Mouse (Mus musculus) ovary, adult 2 months (tissue): ENCODE results near the gene 6430531B16Rik. TPM values are rescaled to one million over a fixed set of nuclear protein-coding genes. Genes with fewer than 3 reads are reported as not detected.

Experiments used
- polyA plus RNA-seq: library from polyadenylated mRNA; depleted of rRNA; stranded (reverse); fragments of >200 nt; gene quantifications from 2 replicates; pipeline ENCODE4 v1.2.3, GENCODE M21; 2012; rRNA removed

6430531B16Rik gene
- 5.4 and 5.9 TPM in 2 replicates for polyA plus RNA-seq

GRCm38 (mm10) chr7:139978278-139978892, at the start of gene 6430531B16Rik:
TSS of gene 6430531B16Rik (minus strand) at chr7:139978755.

DNA sequence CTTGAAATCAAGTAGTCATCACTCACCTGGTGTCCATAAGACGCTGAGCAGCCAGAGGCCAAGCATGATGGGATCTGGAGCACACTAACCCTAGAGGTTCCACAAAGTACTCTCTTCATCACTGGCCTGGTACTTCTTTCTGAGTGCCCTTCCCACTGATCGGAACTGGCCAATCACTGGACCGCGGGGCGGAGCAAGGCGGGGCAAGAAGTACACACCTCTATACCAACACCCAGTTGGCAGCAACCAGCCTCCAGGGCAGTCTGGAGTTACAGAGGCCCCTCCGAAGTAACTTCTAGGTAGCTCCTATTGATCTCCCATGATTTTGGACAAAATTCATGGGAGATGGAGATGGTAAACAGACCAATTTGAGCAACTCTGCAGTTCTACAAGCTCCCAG, 13.9 kb upstream of the 6430531B16Rik start, which contains the start of gene Adam8:
Gene Adam8, minus strand, starts transcription at position 157 of the 400 bp plus-strand sequence.

GRCm38 (mm10) chr7:139943674-139944281, 34.8 kb downstream of the 6430531B16Rik start, which contains the start of gene Utf1:
TSS of gene Utf1 (plus strand) at chr7:139943789.

Other genes starting within 250 kb of the 6430531B16Rik start
- gene Adgra1, start 144.6 kb downstream of the 6430531B16Rik start, polyA plus RNA-seq, result 1.2 and 1.9 TPM in 2 replicates
- gene Kndc1, start 84.1 kb downstream of the 6430531B16Rik start, polyA plus RNA-seq, result 4.9 and 5.7 TPM in 2 replicates
- 1.3 and 1.9 TPM in 2 replicates for gene Utf1, start 35.0 kb downstream of the 6430531B16Rik start, polyA plus RNA-seq
- gene Adam8, start 13.8 kb upstream of the 6430531B16Rik start, polyA plus RNA-seq, result 64.5 and 90.2 TPM in 2 replicates
- 66.3 and 117 TPM in 2 replicates for gene Zfp511, start 57.6 kb upstream of the 6430531B16Rik start, polyA plus RNA-seq
- gene Tubgcp2, start 57.9 kb upstream of the 6430531B16Rik start, polyA plus RNA-seq, result 36.3 and 43.5 TPM in 2 replicates
- 1.1 and 1.6 TPM in 2 replicates for gene Msx3, start 70.3 kb upstream of the 6430531B16Rik start, polyA plus RNA-seq
- 41.3 and 47.0 TPM in 2 replicates for gene Caly, start 103.8 kb upstream of the 6430531B16Rik start, polyA plus RNA-seq
- 26.7 and 333 TPM in 2 replicates for gene Prap1, start 114.6 kb upstream of the 6430531B16Rik start, polyA plus RNA-seq
- gene Fuom, start 123.7 kb upstream of the 6430531B16Rik start, polyA plus RNA-seq, result 71.6 and 73.8 TPM in 2 replicates
- gene Paox, start 137.0 kb upstream of the 6430531B16Rik start, polyA plus RNA-seq, result 14.5 and 23.8 TPM in 2 replicates
- gene Echs1, start 137.7 kb upstream of the 6430531B16Rik start, polyA plus RNA-seq, result 113 and 126 TPM in 2 replicates
- 24.4 and 25.1 TPM in 2 replicates for gene Mtg1, start 158.8 kb upstream of the 6430531B16Rik start, polyA plus RNA-seq
- 2.7 and 2.9 TPM in 2 replicates for gene Sprn, start 176.1 kb upstream of the 6430531B16Rik start, polyA plus RNA-seq
- not detected in 2 replicates for gene Olfr522, start 186.0 kb upstream of the 6430531B16Rik start, polyA plus RNA-seq
- not detected in 2 replicates for gene Olfr523, start 194.5 kb upstream of the 6430531B16Rik start, polyA plus RNA-seq
- gene Olfr524, start 227.2 kb upstream of the 6430531B16Rik start, polyA plus RNA-seq, result not detected in 2 replicates
- gene Cd163l1, start 239.5 kb upstream of the 6430531B16Rik start, polyA plus RNA-seq, result 0.94 and 1.0 TPM in 2 replicates